Mouse (Mus musculus): Measurements from ENCODE around the gene Mrps18c. TPM values are rescaled to one million over a fixed set of nuclear protein-coding genes. Genes with fewer than 3 reads are reported as not detected.

The Mrps18c gene
- total and polyA plus RNA-seq, 2 experiments from 2014 or later: 57.1 to 195 TPM

- Histone ChIP-seq H3K9me3 (replicated peaks; ENCODE audit: control insufficient read depth, low read length) (peaks cover 8% of the 10 kb centered on the region; the same call in 1 of the 2 replicates), H3K4me2 (ENCODE audit: low read depth, low read length) (no peak overlapping the region), H3K27ac (ENCODE audit: low read depth) (peak overlapping the region; percentile 68), H3K36me3 (replicated peaks; ENCODE audit: control insufficient read depth, insufficient read depth, low read length) (no peaks in the 10 kb centered on the region), H3K27me3 (ENCODE audit: control insufficient read depth, insufficient read depth, low read length) (no peaks in the 10 kb centered on the region), H3K4me1 (ENCODE audit: control insufficient read depth, insufficient read depth) (peaks cover 8% of the 10 kb centered on the region), H3K4me3 (ENCODE audit: low read depth, low read length) (no peak overlapping the region), H3K9ac (replicated peaks; ENCODE audit: low read depth, low read length) (no peak overlapping the region)
- 14% methylated on average over 7 of the region's 7 CpGs for WGBS
- peak; percentile 95 for ATAC-seq (ENCODE audit: insufficient read depth, low read depth)
- DNase-seq (ENCODE audit: low spot score): peak; percentile 96
- peak; percentile 98 for TF ChIP-seq EP300 (IDR thresholded peaks at IDR 0.05; ENCODE audit: low read depth)
- no peak for TF ChIP-seq CTCF (IDR thresholded peaks at IDR 0.05; ENCODE audit: low read depth)
Observed at GRCm38 (mm10) chr5:100837907-100838306, 39.5 kb downstream of the Mrps18c start.

- Histone ChIP-seq H3K4me2 (ENCODE audit: low read depth, low read length) (peak overlapping the region; percentile 75), H3K36me3 (replicated peaks; ENCODE audit: control insufficient read depth, insufficient read depth, low read length) (no peaks in the 10 kb centered on the region), H3K27ac (ENCODE audit: low read depth) (0 out of 2 replicates have a peak overlapping the region, but pooled peaks have one; percentile 96), H3K27me3 (ENCODE audit: control insufficient read depth, insufficient read depth, low read length) (no peaks in the 10 kb centered on the region), H3K9ac (replicated peaks; ENCODE audit: low read depth, low read length) (no peak overlapping the region), H3K4me3 (ENCODE audit: low read depth, low read length) (peak overlapping the region; percentile 79), H3K4me1 (ENCODE audit: control insufficient read depth, insufficient read depth) (no peaks in the 10 kb centered on the region; the same call in 1 of the 2 replicates), H3K9me3 (replicated peaks; ENCODE audit: control insufficient read depth, low read length) (peaks cover 8% of the 10 kb centered on the region; the same call in 1 of the 2 replicates)
- TF ChIP-seq EP300 (IDR thresholded peaks at IDR 0.05; ENCODE audit: low read depth) (no peak), CTCF (IDR thresholded peaks at IDR 0.05; ENCODE audit: low read depth) (no peak)
- WGBS: 32% methylated on average over 3 of the region's 3 CpGs
- ATAC-seq (ENCODE audit: insufficient read depth, low read depth) (no peak), DNase-seq (ENCODE audit: low spot score) (no peak)
Observed at GRCm38 (mm10) chr5:100844485-100844884, 46.1 kb downstream of the Mrps18c start.

- Histone ChIP-seq H3K9ac (replicated peaks; ENCODE audit: low read depth, low read length) (peak within 1 kb of the TSS; percentile 80), H3K4me1 (ENCODE audit: control insufficient read depth, insufficient read depth) (no peaks in the 10 kb centered on the region; the same call in 1 of the 2 replicates), H3K4me2 (ENCODE audit: low read depth, low read length) (peak within 1 kb of the TSS; percentile 75), H3K27me3 (ENCODE audit: control insufficient read depth, insufficient read depth, low read length) (no peaks in the 10 kb centered on the region), H3K9me3 (replicated peaks; ENCODE audit: control insufficient read depth, low read length) (peaks cover 8% of the 10 kb centered on the region; the same call in 1 of the 2 replicates), H3K36me3 (replicated peaks; ENCODE audit: control insufficient read depth, insufficient read depth, low read length) (no peaks in the 10 kb centered on the region), H3K27ac (ENCODE audit: low read depth) (peak within 1 kb of the TSS; percentile 96), H3K4me3 (ENCODE audit: low read depth, low read length) (peak within 1 kb of the TSS; percentile 79)
- WGBS: 1% methylated on average over 16 of the region's 16 CpGs
- ATAC-seq (ENCODE audit: insufficient read depth, low read depth): peak; percentile 46
- DNase-seq (ENCODE audit: low spot score): peak; percentile 50
- TF ChIP-seq EP300 (IDR thresholded peaks at IDR 0.05; ENCODE audit: low read depth): no peak
- no peak for TF ChIP-seq CTCF (IDR thresholded peaks at IDR 0.05; ENCODE audit: low read depth)
Observed at GRCm38 (mm10) chr5:100845485-100845847, 47.0 kb downstream of the Mrps18c start, which contains the start of gene Gpat3. Gene Gpat3 (plus strand): TSS chr5:100845713.

GRCm38 (mm10) chr5:100845848-100846598, 47.6 kb downstream of the Mrps18c start:
- DNase-seq (ENCODE audit: low spot score) (peak; percentile 53), ATAC-seq (ENCODE audit: insufficient read depth, low read depth) (peak; percentile 90)
- Histone ChIP-seq H3K27me3 (ENCODE audit: control insufficient read depth, insufficient read depth, low read length) (no peaks in the 10 kb centered on the region), H3K4me3 (ENCODE audit: low read depth, low read length) (peak overlapping the region; percentile 79), H3K27ac (ENCODE audit: low read depth) (peak overlapping the region; percentile 96), H3K9me3 (replicated peaks; ENCODE audit: control insufficient read depth, low read length) (peaks cover 8% of the 10 kb centered on the region; the same call in 1 of the 2 replicates), H3K4me2 (ENCODE audit: low read depth, low read length) (peak overlapping the region; percentile 75), H3K4me1 (ENCODE audit: control insufficient read depth, insufficient read depth) (no peaks in the 10 kb centered on the region; the same call in 1 of the 2 replicates), H3K36me3 (replicated peaks; ENCODE audit: control insufficient read depth, insufficient read depth, low read length) (no peaks in the 10 kb centered on the region), H3K9ac (replicated peaks; ENCODE audit: low read depth, low read length) (peak overlapping the region; percentile 80)
- under 1% methylated on average over 51 of the region's 52 CpGs for WGBS
- TF ChIP-seq EP300 (IDR thresholded peaks at IDR 0.05; ENCODE audit: low read depth) (no peak), CTCF (IDR thresholded peaks at IDR 0.05; ENCODE audit: low read depth) (no peak)

- Histone ChIP-seq H3K4me3 (ENCODE audit: low read depth, low read length) (peak overlapping the region; percentile 79), H3K9ac (replicated peaks; ENCODE audit: low read depth, low read length) (peak overlapping the region; percentile 80), H3K4me2 (ENCODE audit: low read depth, low read length) (peak overlapping the region; percentile 75), H3K27me3 (ENCODE audit: control insufficient read depth, insufficient read depth, low read length) (no peaks in the 10 kb centered on the region), H3K4me1 (ENCODE audit: control insufficient read depth, insufficient read depth) (no peaks in the 10 kb centered on the region; the same call in 1 of the 2 replicates), H3K36me3 (replicated peaks; ENCODE audit: control insufficient read depth, insufficient read depth, low read length) (no peaks in the 10 kb centered on the region), H3K9me3 (replicated peaks; ENCODE audit: control insufficient read depth, low read length) (peaks cover 8% of the 10 kb centered on the region; the same call in 1 of the 2 replicates), H3K27ac (ENCODE audit: low read depth) (peak overlapping the region; percentile 96)
- DNase-seq (ENCODE audit: low spot score) (no peak), ATAC-seq (ENCODE audit: insufficient read depth, low read depth) (no peak; the same call in 1 of the 2 replicates)
- TF ChIP-seq EP300 (IDR thresholded peaks at IDR 0.05; ENCODE audit: low read depth) (no peak), CTCF (IDR thresholded peaks at IDR 0.05; ENCODE audit: low read depth) (no peak)
- 0% methylated on average over 21 of the region's 22 CpGs for WGBS
Observed at GRCm38 (mm10) chr5:100846599-100846920, 48.1 kb downstream of the Mrps18c start.
